Mouse (Mus musculus) hindbrain, embryonic 16.5 days (tissue): ENCODE measurements around the gene Rpl19. TPM values are rescaled to one million over a fixed set of nuclear protein-coding genes. Genes with fewer than 3 reads are reported as not detected.

Source experiments
- ATAC-seq: fragments of 200-750 bp; cut with Nextera tagmentation; 2 replicates; pipeline ENCODE4 v1.8.0; 2017; ENCODE audit warnings: moderate TSS enrichment, moderate library complexity
- H3K27ac ChIP-seq: fragments of 300-500 bp; sonication (generic); 2 replicates; pipeline ENCODE4 v1.5.1; 2014; ENCODE audit warnings: low read depth, mild to moderate bottlenecking, control low read depth, low read length, moderate library complexity
- H3K27me3 ChIP-seq: fragments of 300-500 bp; sonication (generic); replicated peaks from 2 replicates; pipeline ENCODE4 v1.6.1; 2014; ENCODE audit warnings: low read length; ENCODE audit not compliant: control insufficient read depth, insufficient read depth
- H3K36me3 ChIP-seq: fragments of 300-500 bp; sonication (generic); 2 replicates; pipeline ENCODE4 v1.6.1; 2014; ENCODE audit warnings: mild to moderate bottlenecking, low read length, moderate library complexity, mixed read lengths; ENCODE audit not compliant: control insufficient read depth, insufficient read depth
- H3K4me1 ChIP-seq: fragments of 300-500 bp; sonication (generic); 2 replicates; pipeline ENCODE4 v1.6.1; 2014; ENCODE audit warnings: low read depth, low read length; ENCODE audit not compliant: control insufficient read depth, insufficient read depth
- H3K4me2 ChIP-seq: fragments of 300-500 bp; sonication (generic); 2 replicates; pipeline ENCODE4 v1.6.1; 2014; ENCODE audit warnings: mild to moderate bottlenecking, low read length, control low read depth, moderate library complexity
- H3K4me3 ChIP-seq: fragments of 300-500 bp; sonication (generic); 2 replicates; pipeline ENCODE4 v1.5.1; 2014; ENCODE audit warnings: mild to moderate bottlenecking, low read length, control low read depth, moderate library complexity
- H3K9ac ChIP-seq: fragments of 300-500 bp; sonication (generic); 2 replicates; pipeline ENCODE4 v1.6.1; 2014; ENCODE audit warnings: low read depth, mild to moderate bottlenecking, control low read depth, low read length, moderate library complexity
- H3K9me3 ChIP-seq: fragments of 300-500 bp; sonication (generic); 2 replicates; pipeline ENCODE4 v1.6.1; 2014; ENCODE audit warnings: mild to moderate bottlenecking, low read length, moderate library complexity; ENCODE audit not compliant: control insufficient read depth
- WGBS: fragments of 180-500 bp; shearing (Covaris S2); extraction: QIAGEN DNeasy Blood & Tissue Kit; methylation state at CpG from one replicate; pipeline ENCODE4 v1.1.7; 2014; 5-methylcytosine and 5-hydroxymethylcytosine counted together
- polyA plus RNA-seq: library from polyadenylated mRNA; unstranded; fragments of >200 nt; fragmentation: Nextera tagmentation; extraction: Ambion mirVana; gene quantifications from 2 replicates; pipeline ENCODE4 v1.2.1, GENCODE M21; 2015

The Rpl19 gene
- polyA plus RNA-seq, 1 experiment from 2014 or later, result 578 TPM

DNA sequence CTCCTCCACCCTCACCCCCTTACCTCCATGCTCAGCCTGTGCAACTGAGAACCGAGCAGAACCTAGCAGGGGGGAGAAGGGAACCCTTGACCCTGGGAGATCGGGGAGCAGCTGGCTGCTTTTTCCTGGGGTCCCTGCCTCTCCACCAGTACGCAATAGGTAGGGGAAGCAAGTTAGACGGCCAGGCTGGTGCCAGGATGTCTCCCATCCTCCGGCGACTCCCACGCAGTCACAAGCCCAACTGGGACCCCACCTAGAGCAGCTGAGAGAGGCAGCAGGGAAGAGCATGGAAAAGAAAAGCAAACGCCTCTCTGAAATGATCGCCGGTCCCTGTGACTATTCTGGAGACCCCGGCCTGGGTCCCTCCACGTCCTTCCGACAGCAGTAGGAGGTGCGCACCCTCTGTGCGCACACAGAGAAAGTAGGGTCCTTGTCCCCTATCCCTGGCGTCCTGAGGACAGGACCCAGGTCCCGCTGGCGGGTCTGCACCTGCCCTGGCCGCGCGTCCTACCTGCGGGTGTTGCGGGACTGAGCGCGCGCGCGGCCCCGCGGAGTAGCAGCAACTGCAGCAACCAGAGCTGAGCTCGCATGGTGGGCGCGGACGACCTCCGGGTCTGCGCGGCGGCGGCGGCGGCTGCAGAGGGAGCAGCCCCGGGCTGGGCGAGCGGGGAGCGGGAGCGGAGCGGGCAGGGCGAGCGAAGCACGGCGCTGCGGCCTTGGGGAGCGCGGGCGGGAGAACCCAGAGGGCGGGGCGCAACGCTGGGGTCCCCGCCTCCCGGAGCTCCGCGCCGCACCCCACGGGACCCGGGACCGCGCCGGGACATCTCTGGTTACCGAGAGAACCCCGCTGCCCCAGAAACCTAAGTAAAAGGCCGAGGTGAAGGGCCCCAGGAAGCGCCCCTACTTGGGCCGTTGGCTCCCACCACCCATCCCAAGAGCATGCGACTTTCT lies 40.5 kb upstream of the Rpl19 start, which contains the start of gene Plxdc1:
Gene Plxdc1 (minus strand): TSS at position 718 of the 951 bp plus-strand sequence.
- H3K9ac ChIP-seq, result peak within 1 kb of the TSS; percentile 71
- H3K4me1 ChIP-seq, result peaks cover 14% of the 10 kb centered on the region
- H3K27ac ChIP-seq, result no peak within 1 kb of the TSS
- WGBS, result 3% methylated on average over 48 of the region's 74 CpGs
- peak within 1 kb of the TSS; percentile 91 for H3K4me3 ChIP-seq
- peak within 1 kb of the TSS; percentile 88 for H3K4me2 ChIP-seq
- no peak for ATAC-seq
- H3K9me3 ChIP-seq, result no peaks in the 10 kb centered on the region
- H3K36me3 ChIP-seq, result no peaks in the 10 kb centered on the region
- H3K27me3 ChIP-seq, result peaks cover 18% of the 10 kb centered on the region

- Histone ChIP-seq H3K4me1 (peaks cover 14% of the 10 kb centered on the region), H3K27me3 (peaks cover 18% of the 10 kb centered on the region), H3K9ac (peak overlapping the region; percentile 71; the same call in 1 of the 2 replicates), H3K4me2 (peak overlapping the region; percentile 88), H3K36me3 (no peaks in the 10 kb centered on the region), H3K9me3 (no peaks in the 10 kb centered on the region), H3K4me3 (peak overlapping the region; percentile 91), H3K27ac (no peak overlapping the region)
- WGBS, result 30% methylated on average over 12 of the region's 17 CpGs
- no peak for ATAC-seq
These were observed 39.6 kb upstream of the Rpl19 start for GRCm38 (mm10) chr11:97986738-97987465.

DNA sequence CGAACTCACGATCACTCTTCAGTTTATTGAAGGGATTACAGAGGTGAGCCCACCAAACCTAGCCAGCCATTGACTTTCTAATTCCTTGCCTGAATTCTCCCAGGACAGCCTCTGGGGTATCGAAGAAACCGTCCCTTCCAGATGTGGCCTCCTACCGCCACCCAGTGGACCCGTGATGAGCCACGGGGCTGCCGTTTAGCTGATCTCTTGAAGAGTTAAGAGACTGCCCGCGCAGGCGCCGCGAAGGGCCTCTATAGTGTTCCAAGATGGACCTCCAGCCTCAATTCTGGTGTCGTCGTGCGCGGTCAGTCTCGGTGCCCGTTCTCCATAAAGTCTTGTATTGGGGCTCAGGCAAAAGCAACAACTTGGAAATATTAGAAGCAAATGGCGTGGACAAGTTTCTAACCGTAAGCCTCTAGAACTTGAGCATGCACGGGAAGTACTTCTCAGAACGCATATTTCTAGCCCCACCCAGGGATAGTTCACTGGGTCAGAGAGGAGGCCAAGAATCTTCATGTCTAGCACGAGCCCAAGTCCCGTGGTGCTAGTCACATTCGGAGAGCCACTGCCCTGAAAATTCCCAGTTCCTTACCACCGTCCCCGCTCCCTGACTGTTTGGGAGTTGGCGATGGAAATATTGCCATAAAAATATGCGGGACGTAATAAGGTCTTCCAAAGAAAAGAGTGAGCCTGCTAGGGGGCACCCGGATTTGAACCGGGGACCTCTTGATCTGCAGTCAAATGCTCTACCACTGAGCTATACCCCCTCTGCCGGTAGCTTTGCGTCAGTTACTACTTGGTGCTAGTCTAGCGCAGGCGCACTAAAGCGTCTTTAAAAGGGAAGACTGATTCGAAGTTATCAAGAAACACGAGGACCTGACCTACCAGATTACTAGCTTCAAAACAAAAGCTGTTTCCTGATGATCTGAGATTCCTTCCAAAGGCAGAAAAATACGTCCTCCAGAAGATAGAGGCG lies 38.7 kb upstream of the Rpl19 start:
- ATAC-seq, result peak; percentile 82
- 1% methylated on average over 42 of the region's 42 CpGs for WGBS

GRCm38 (mm10) chr11:97988530-97989096 lies 37.9 kb upstream of the Rpl19 start:
- Histone ChIP-seq H3K4me2 (peak overlapping the region; percentile 77), H3K36me3 (no peaks in the 10 kb centered on the region), H3K4me1 (peaks cover 14% of the 10 kb centered on the region), H3K9me3 (no peaks in the 10 kb centered on the region), H3K9ac (peak overlapping the region; percentile 83), H3K4me3 (peak overlapping the region; percentile 91), H3K27me3 (peaks cover 18% of the 10 kb centered on the region), H3K27ac (peak overlapping the region; percentile 91)
- peak; percentile 90 for ATAC-seq
- WGBS, result under 1% methylated on average over 26 of the region's 26 CpGs

More for the DNA sequence above, 38.7 kb upstream of the Rpl19 start:
- peak overlapping the region; percentile 77 for H3K4me2 ChIP-seq
- H3K27ac ChIP-seq, result peak overlapping the region; percentile 91
- no peaks in the 10 kb centered on the region for H3K36me3 ChIP-seq
- H3K4me3 ChIP-seq, result peak overlapping the region; percentile 91
- H3K9me3 ChIP-seq, result no peaks in the 10 kb centered on the region
- H3K27me3 ChIP-seq, result peaks cover 18% of the 10 kb centered on the region
- H3K9ac ChIP-seq, result peak overlapping the region; percentile 83
- peaks cover 14% of the 10 kb centered on the region for H3K4me1 ChIP-seq

- H3K4me1 ChIP-seq, result peaks cover 12% of the 10 kb centered on the region
- no peak overlapping the region for H3K27ac ChIP-seq
- H3K9ac ChIP-seq, result no peak overlapping the region
- 9% methylated on average over 13 of the region's 13 CpGs for WGBS
- H3K9me3 ChIP-seq, result no peaks in the 10 kb centered on the region
- H3K4me3 ChIP-seq, result peak overlapping the region; percentile 45
- H3K27me3 ChIP-seq, result no peaks in the 10 kb centered on the region
- no peaks in the 10 kb centered on the region for H3K36me3 ChIP-seq
- H3K4me2 ChIP-seq, result peak overlapping the region; percentile 84
- peak; percentile 64 for ATAC-seq
These were observed 31.9 kb upstream of the Rpl19 start for GRCm38 (mm10) chr11:97994539-97995100.

DNA sequence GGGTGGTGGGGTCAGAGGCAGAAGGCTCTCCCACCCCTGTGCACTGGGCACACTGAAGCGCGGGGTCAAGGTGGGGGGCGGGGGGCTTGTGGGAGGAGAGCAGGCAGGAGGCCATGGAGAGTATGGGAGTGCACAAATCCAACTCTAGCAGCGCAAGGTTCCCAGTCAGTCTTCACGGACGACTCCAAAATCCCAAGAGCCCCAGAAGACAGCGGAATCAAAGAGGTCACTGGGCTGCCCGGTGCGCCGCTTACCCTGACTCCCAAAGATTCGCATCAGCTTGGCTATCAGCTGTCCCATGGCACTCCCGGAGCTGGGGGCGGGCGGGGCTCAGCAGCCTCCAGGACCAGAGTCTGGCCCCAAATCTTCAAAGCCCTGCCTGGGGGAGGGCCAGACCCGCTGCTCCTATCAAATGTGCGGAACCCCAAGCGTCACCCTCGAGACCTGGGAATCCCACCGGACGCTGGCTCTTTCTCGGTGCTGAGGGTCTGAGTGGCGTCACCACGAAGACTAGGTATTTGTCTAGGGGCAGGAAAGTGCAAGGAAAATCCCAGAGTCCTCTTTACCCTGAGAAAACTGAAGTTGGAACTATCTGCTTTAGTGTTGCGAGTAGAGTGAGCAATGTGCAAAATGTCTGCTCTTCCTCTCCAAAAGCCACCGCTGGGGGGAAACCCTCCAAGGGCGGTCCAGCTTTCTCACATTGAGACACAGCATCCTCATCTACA lies 30.8 kb upstream of the Rpl19 start, which contains the start of gene Arl5c:
Gene Arl5c (minus strand): TSS at position 618 of the 725 bp plus-strand sequence.
- Histone ChIP-seq H3K4me3 (peak within 1 kb of the TSS; percentile 45), H3K27ac (no peak within 1 kb of the TSS), H3K9ac (peak within 1 kb of the TSS; percentile 55), H3K4me1 (peaks cover 6% of the 10 kb centered on the region), H3K4me2 (peak within 1 kb of the TSS; percentile 84), H3K27me3 (no peaks in the 10 kb centered on the region), H3K36me3 (no peaks in the 10 kb centered on the region), H3K9me3 (no peaks in the 10 kb centered on the region)
- 1% methylated on average over 26 of the region's 26 CpGs for WGBS
- 0 out of 2 replicates have a peak, but pooled peaks have one; percentile 34 for ATAC-seq

DNA sequence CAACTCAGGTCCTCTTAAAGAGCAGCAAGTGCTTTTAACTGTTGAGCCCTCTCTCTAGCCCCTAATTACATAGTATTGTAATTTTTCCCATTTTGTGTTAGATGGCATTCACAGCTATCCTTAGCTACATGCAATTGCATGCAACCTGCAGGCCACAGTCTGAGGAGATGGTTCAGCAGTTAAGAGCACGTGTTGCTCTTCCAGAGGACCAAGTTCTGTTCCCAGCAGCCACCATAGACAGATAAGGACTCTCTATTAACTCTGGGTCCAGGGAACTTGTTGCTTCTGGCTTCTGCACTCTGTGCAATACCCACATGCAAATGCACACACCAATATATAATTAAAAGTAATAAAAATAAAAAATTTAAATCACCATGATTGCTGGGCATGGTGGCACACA lies 29.8 kb upstream of the Rpl19 start:
- 80% methylated on average over 1 of the region's 1 CpGs for WGBS

More for the DNA sequence above, 29.8 kb upstream of the Rpl19 start:
- H3K4me1 ChIP-seq, result peaks cover 6% of the 10 kb centered on the region
- no peak overlapping the region for H3K4me3 ChIP-seq
- no peak for ATAC-seq
- no peaks in the 10 kb centered on the region for H3K27me3 ChIP-seq
- no peak overlapping the region for H3K4me2 ChIP-seq
- H3K36me3 ChIP-seq, result no peaks in the 10 kb centered on the region
- no peak overlapping the region for H3K27ac ChIP-seq
- no peaks in the 10 kb centered on the region for H3K9me3 ChIP-seq
- H3K9ac ChIP-seq, result no peak overlapping the region
